Mouse (Mus musculus): Measurements from ENCODE around the gene Tex19.1. TPM values are rescaled to one million over a fixed set of nuclear protein-coding genes. Genes with fewer than 3 reads are reported as not detected.
A peak's percentile ranks its signal among the peaks of the same experiment; 100 is the strongest.
"Not testable (repeated sequence)": the region's sequence is repeated elsewhere in the genome, so short reads cannot be mapped to it uniquely, and the experiment has no call there.

The Tex19.1 gene
- polyA plus RNA-seq (2015; fragmentation: Nextera tagmentation; extraction: Ambion mirVana), result 0.34 and 0.48 TPM in 2 replicates

- peak; percentile 39; the same call in 1 of the 2 replicates for ATAC-seq (ENCODE audit: low FRiP score, low TSS enrichment)
- WGBS, result 93% methylated on average over 22 of the region's 22 CpGs
- TF ChIP-seq CTCF (IDR thresholded peaks at IDR 0.05; ENCODE audit: low read depth), result no peak
- TF ChIP-seq EP300 (optimal IDR thresholded peaks at IDR 0.05), result no peak
Measured at GRCm38 (mm10) chr11:121145865-121146264, at the start of gene Tex19.1. Gene Tex19.1 (plus strand): TSS chr11:121146143.

GRCm38 (mm10) chr11:121099762-121100161 is 46.2 kb upstream of the Tex19.1 start:
- no peaks in the 10 kb centered on the region for H3K4me1 ChIP-seq (replicated peaks; ENCODE audit: control insufficient read depth, insufficient read depth)
- H3K36me3 ChIP-seq (ENCODE audit: control insufficient read depth, insufficient read depth, low read length), result no peaks in the 10 kb centered on the region
- no peaks in the 10 kb centered on the region for H3K27me3 ChIP-seq (ENCODE audit: control insufficient read depth, insufficient read depth, low read length)
- 56% methylated on average over 7 of the region's 7 CpGs for WGBS
- H3K4me3 ChIP-seq (ENCODE audit: low read depth, low read length), result no peak overlapping the region
- TF ChIP-seq CTCF (IDR thresholded peaks at IDR 0.05; ENCODE audit: low read depth) (no peak), EP300 (optimal IDR thresholded peaks at IDR 0.05) (no peak)
- H3K27ac ChIP-seq (replicated peaks), result no peak overlapping the region
- DNase-seq (ENCODE audit: low spot score), result no peak
- no peak overlapping the region for H3K9ac ChIP-seq (ENCODE audit: low read length)
- no peak overlapping the region for H3K4me2 ChIP-seq (replicated peaks; ENCODE audit: low read depth)
- H3K9me3 ChIP-seq (ENCODE audit: control insufficient read depth, low read length), result no peaks in the 10 kb centered on the region
- ATAC-seq (ENCODE audit: low FRiP score, low TSS enrichment), result peak; percentile 49; the same call in 1 of the 2 replicates

More at GRCm38 (mm10) chr11:121145865-121146264, at the start of gene Tex19.1:
- no peak within 1 kb of the TSS for H3K9ac ChIP-seq (ENCODE audit: low read length)
- no peak within 1 kb of the TSS for H3K27ac ChIP-seq (replicated peaks)
- no peak within 1 kb of the TSS for H3K4me3 ChIP-seq (ENCODE audit: low read depth, low read length)
- DNase-seq (ENCODE audit: low spot score), result no peak
- H3K4me2 ChIP-seq (replicated peaks; ENCODE audit: low read depth), result no peak within 1 kb of the TSS
- no peaks in the 10 kb centered on the region for H3K27me3 ChIP-seq (ENCODE audit: control insufficient read depth, insufficient read depth, low read length)
- H3K4me1 ChIP-seq (replicated peaks; ENCODE audit: control insufficient read depth, insufficient read depth), result no peaks in the 10 kb centered on the region
- H3K9me3 ChIP-seq (ENCODE audit: control insufficient read depth, low read length), result no peaks in the 10 kb centered on the region
- H3K36me3 ChIP-seq (ENCODE audit: control insufficient read depth, insufficient read depth, low read length), result no peaks in the 10 kb centered on the region

GRCm38 (mm10) chr11:121100692-121101091 is 45.3 kb upstream of the Tex19.1 start:
- Histone ChIP-seq H3K9me3 (ENCODE audit: control insufficient read depth, low read length) (no peaks in the 10 kb centered on the region), H3K27ac (replicated peaks) (no peak overlapping the region), H3K9ac (ENCODE audit: low read length) (no peak overlapping the region), H3K27me3 (ENCODE audit: control insufficient read depth, insufficient read depth, low read length) (no peaks in the 10 kb centered on the region), H3K36me3 (ENCODE audit: control insufficient read depth, insufficient read depth, low read length) (no peaks in the 10 kb centered on the region), H3K4me3 (ENCODE audit: low read depth, low read length) (no peak overlapping the region), H3K4me2 (replicated peaks; ENCODE audit: low read depth) (no peak overlapping the region), H3K4me1 (replicated peaks; ENCODE audit: control insufficient read depth, insufficient read depth) (no peaks in the 10 kb centered on the region)
- 59% methylated on average over 7 of the region's 7 CpGs for WGBS
- no peak for TF ChIP-seq EP300 (optimal IDR thresholded peaks at IDR 0.05)
- ATAC-seq (ENCODE audit: low FRiP score, low TSS enrichment) (no peak), DNase-seq (ENCODE audit: low spot score) (no peak)

- Histone ChIP-seq H3K4me1 (replicated peaks; ENCODE audit: control insufficient read depth, insufficient read depth) (no peaks in the 10 kb centered on the region), H3K27ac (replicated peaks) (no peak overlapping the region), H3K36me3 (ENCODE audit: control insufficient read depth, insufficient read depth, low read length) (no peaks in the 10 kb centered on the region), H3K27me3 (ENCODE audit: control insufficient read depth, insufficient read depth, low read length) (no peaks in the 10 kb centered on the region), H3K4me2 (replicated peaks; ENCODE audit: low read depth) (no peak overlapping the region), H3K9ac (ENCODE audit: low read length) (no peak overlapping the region), H3K9me3 (ENCODE audit: control insufficient read depth, low read length) (no peaks in the 10 kb centered on the region), H3K4me3 (ENCODE audit: low read depth, low read length) (no peak overlapping the region)
- WGBS, result 83% methylated on average over 4 of the region's 4 CpGs
- TF ChIP-seq EP300 (optimal IDR thresholded peaks at IDR 0.05) (no peak), CTCF (IDR thresholded peaks at IDR 0.05; ENCODE audit: low read depth) (no peak)
- DNase-seq (ENCODE audit: low spot score) (no peak), ATAC-seq (ENCODE audit: low FRiP score, low TSS enrichment) (no peak)
Measured at GRCm38 (mm10) chr11:121101124-121101805, 44.7 kb upstream of the Tex19.1 start.

GRCm38 (mm10) chr11:121107242-121107641 is 38.7 kb upstream of the Tex19.1 start:
- H3K36me3 ChIP-seq (ENCODE audit: control insufficient read depth, insufficient read depth, low read length); H3K4me1 ChIP-seq (replicated peaks; ENCODE audit: control insufficient read depth, insufficient read depth); H3K9me3 ChIP-seq (ENCODE audit: control insufficient read depth, low read length); H3K27me3 ChIP-seq (ENCODE audit: control insufficient read depth, insufficient read depth, low read length); H3K9ac ChIP-seq (ENCODE audit: low read length); ATAC-seq (ENCODE audit: low FRiP score, low TSS enrichment); DNase-seq (ENCODE audit: low spot score); H3K4me3 ChIP-seq (ENCODE audit: low read depth, low read length); H3K4me2 ChIP-seq (replicated peaks; ENCODE audit: low read depth); H3K27ac ChIP-seq (replicated peaks): not testable (repeated sequence)
- 80% methylated on average over 1 of the region's 1 CpGs for WGBS

GRCm38 (mm10) chr11:121108061-121108460 is 37.9 kb upstream of the Tex19.1 start:
- no peak for ATAC-seq (ENCODE audit: low FRiP score, low TSS enrichment)
- no peaks in the 10 kb centered on the region for H3K27me3 ChIP-seq (ENCODE audit: control insufficient read depth, insufficient read depth, low read length)
- no peaks in the 10 kb centered on the region for H3K4me1 ChIP-seq (replicated peaks; ENCODE audit: control insufficient read depth, insufficient read depth)
- TF ChIP-seq EP300 (optimal IDR thresholded peaks at IDR 0.05) (no peak), CTCF (IDR thresholded peaks at IDR 0.05; ENCODE audit: low read depth) (no peak)
- H3K9me3 ChIP-seq (ENCODE audit: control insufficient read depth, low read length), result no peaks in the 10 kb centered on the region
- H3K4me3 ChIP-seq (ENCODE audit: low read depth, low read length), result no peak overlapping the region
- H3K9ac ChIP-seq (ENCODE audit: low read length), result no peak overlapping the region
- no peak for DNase-seq (ENCODE audit: low spot score)
- no peak overlapping the region for H3K27ac ChIP-seq (replicated peaks)
- no peak overlapping the region for H3K4me2 ChIP-seq (replicated peaks; ENCODE audit: low read depth)
- no peaks in the 10 kb centered on the region for H3K36me3 ChIP-seq (ENCODE audit: control insufficient read depth, insufficient read depth, low read length)
- WGBS, result 24% methylated on average over 9 of the region's 9 CpGs
